Mouse (Mus musculus): ENCODE data around the gene Pdzd2. TPM values are rescaled to one million over a fixed set of nuclear protein-coding genes. Genes with fewer than 3 reads are reported as not detected.

Gene Pdzd2
- polyA plus RNA-seq, 1 experiment from 2014 or later: 32.8 TPM

DNA sequence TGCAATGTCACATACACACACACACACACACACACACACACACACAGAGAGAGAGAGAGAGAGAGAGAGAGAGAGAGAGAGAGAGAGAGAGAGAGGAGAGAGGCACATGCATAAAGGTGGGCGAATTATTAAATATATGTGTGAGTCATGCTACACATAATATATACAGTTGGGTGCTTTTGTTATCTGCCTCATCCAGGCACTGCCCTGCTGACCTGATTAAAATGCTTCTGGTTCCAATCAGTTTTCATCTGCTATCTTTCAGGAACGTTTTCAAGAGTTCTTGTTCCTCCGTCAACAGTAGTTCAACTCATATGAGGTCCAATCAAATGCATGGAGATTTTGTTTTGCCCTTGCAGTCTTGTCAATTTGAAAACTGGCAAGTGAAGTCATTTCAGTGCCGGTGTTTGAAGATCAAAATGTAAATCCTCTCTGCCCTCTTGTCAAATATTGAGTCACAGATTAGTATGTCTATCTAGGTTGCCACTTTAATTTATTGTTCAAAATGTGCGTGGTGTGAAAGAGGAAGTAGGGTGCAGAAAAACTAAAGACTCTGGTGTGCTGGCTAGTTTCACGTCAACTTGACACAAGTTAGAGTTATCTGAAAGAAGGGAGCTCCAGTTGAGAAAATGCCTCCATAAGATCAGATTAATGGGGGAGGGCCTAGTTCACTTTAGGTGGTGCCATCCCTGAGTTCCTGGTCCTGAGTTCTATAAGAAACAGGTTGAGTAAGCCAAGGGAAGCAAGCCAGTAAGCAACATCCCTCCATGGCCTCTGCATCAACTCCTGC, 2.6 kb upstream of the Pdzd2 start:
- no peak for ATAC-seq (ENCODE audit: insufficient number of reproducible peaks, insufficient read depth, low FRiP score, low read depth)
- no peaks in the 10 kb centered on the region; the same call in 1 of the 2 replicates for H3K9me3 ChIP-seq (ENCODE audit: control insufficient read depth, low read depth, low read length)
- 67% methylated on average over 6 of the region's 6 CpGs for WGBS

DNA sequence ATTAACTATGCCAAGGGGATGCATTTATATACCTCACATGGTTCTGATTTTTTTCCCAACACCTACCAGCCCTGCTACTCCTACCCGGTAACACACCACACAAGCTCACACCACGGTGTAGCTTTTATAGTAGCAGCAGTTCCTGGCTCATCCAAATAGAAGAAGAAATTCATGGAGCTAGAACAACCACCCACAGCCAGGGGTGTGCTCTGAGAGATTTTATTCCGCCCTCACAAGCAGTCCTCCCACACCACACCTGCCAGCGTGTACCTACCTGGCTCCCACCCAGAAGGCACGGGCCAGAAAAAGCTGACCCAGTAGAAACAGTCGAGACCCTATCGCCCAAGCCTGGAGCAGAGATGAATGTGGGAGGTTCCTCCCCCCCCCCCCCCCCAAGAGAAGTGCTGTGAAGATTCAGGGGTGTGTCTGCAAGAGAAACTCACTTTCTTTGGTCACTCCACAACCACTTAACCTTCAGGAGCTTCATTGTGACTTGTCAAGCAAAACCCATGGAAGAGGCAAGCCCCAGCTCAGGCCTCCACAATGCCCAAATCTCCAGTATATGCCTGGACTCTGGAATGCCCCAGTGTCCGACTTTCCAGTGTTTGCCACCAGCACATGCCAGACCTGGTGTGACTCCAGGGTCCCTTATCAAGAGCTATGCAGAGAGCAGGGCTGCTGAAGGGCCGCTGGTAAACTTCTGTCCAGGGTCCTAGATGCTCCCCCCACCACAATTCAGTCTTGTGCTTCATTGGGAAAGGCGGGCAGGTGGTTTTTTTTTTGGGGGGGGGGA, 1.2 kb downstream of the Pdzd2 start:
- Histone ChIP-seq H3K9me3 (ENCODE audit: control insufficient read depth, low read depth, low read length) (no peaks in the 10 kb centered on the region), H3K4me2 (replicated peaks; ENCODE audit: low read depth, low read length) (peak overlapping the region; percentile 86), H3K27ac (ENCODE audit: low read length) (no peak overlapping the region), H3K27me3 (ENCODE audit: control insufficient read depth, insufficient read depth, low read length) (0 out of 2 replicates have a peak, but pooled peaks cover 4% of the 10 kb centered on the region), H3K4me1 (ENCODE audit: control insufficient read depth, insufficient read depth, low read length) (0 out of 2 replicates have a peak, but pooled peaks cover 5% of the 10 kb centered on the region), H3K36me3 (ENCODE audit: control insufficient read depth, insufficient read depth, low read length) (no peaks in the 10 kb centered on the region), H3K9ac (replicated peaks; ENCODE audit: low read depth, low read length) (no peak overlapping the region), H3K4me3 (ENCODE audit: low read depth, low read length) (peak overlapping the region; percentile 59; the same call in 1 of the 2 replicates)
- 28% methylated on average over 10 of the region's 10 CpGs for WGBS
- no peak for ATAC-seq (ENCODE audit: insufficient number of reproducible peaks, insufficient read depth, low FRiP score, low read depth)

More for the DNA sequence above, 2.6 kb upstream of the Pdzd2 start:
- Histone ChIP-seq H3K27ac (ENCODE audit: low read length) (no peak overlapping the region), H3K4me3 (ENCODE audit: low read depth, low read length) (no peak overlapping the region), H3K4me1 (ENCODE audit: control insufficient read depth, insufficient read depth, low read length) (0 out of 2 replicates have a peak, but pooled peaks cover 5% of the 10 kb centered on the region), H3K27me3 (ENCODE audit: control insufficient read depth, insufficient read depth, low read length) (0 out of 2 replicates have a peak, but pooled peaks cover 4% of the 10 kb centered on the region), H3K36me3 (ENCODE audit: control insufficient read depth, insufficient read depth, low read length) (no peaks in the 10 kb centered on the region), H3K4me2 (replicated peaks; ENCODE audit: low read depth, low read length) (no peak overlapping the region), H3K9ac (replicated peaks; ENCODE audit: low read depth, low read length) (no peak overlapping the region)

DNA sequence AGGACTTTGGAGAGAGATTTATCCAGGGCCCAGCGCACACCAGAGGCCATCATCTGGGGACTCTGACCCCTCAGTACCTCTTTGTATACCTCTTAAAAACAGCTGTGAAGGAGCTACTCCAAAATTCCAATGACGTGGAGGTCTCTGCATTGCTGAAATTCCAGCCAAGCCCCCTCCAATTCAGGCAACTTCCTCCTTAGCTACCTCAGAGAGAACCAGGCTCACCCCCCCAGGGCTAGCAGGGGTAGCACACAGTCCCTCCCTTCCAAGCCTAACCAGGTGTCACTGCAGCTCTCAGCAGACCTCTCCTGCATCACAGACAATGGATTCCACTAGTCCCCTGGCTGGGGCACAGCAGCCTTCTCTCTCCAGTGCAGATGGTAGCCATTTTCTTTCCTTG, 4.5 kb downstream of the Pdzd2 start:
- H3K27ac ChIP-seq (ENCODE audit: low read length): no peak overlapping the region
- no peaks in the 10 kb centered on the region for H3K36me3 ChIP-seq (ENCODE audit: control insufficient read depth, insufficient read depth, low read length)
- H3K9me3 ChIP-seq (ENCODE audit: control insufficient read depth, low read depth, low read length): no peaks in the 10 kb centered on the region
- no peak for ATAC-seq (ENCODE audit: insufficient number of reproducible peaks, insufficient read depth, low FRiP score, low read depth)
- no peaks in the 10 kb centered on the region for H3K4me1 ChIP-seq (ENCODE audit: control insufficient read depth, insufficient read depth, low read length)
- H3K4me2 ChIP-seq (replicated peaks; ENCODE audit: low read depth, low read length): no peak overlapping the region
- 0 out of 2 replicates have a peak, but pooled peaks cover 4% of the 10 kb centered on the region for H3K27me3 ChIP-seq (ENCODE audit: control insufficient read depth, insufficient read depth, low read length)
- 45% methylated on average over 2 of the region's 2 CpGs for WGBS
- no peak overlapping the region for H3K4me3 ChIP-seq (ENCODE audit: low read depth, low read length)
- H3K9ac ChIP-seq (replicated peaks; ENCODE audit: low read depth, low read length): no peak overlapping the region

DNA sequence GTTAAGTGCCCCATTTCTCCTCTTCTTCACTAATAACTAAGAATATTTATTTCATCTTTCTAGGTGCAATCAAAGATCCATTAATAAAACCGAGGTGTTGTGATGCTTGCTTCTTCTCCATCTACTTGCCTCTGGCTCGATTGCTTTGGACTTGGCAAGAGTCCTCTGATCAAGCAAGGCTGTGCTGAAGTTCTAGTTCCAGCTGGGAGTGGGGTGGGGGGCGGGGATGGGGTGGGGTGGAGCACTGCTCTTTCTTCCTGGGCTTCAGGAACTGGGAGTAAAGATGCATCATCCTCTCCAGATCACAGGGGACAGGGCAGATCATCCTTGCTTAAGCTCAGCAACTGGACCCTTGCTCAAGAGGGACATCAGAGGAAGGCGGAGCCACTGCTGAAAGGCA, 5.5 kb downstream of the Pdzd2 start:
- Histone ChIP-seq H3K36me3 (ENCODE audit: control insufficient read depth, insufficient read depth, low read length) (no peaks in the 10 kb centered on the region), H3K4me1 (ENCODE audit: control insufficient read depth, insufficient read depth, low read length) (no peaks in the 10 kb centered on the region), H3K9me3 (ENCODE audit: control insufficient read depth, low read depth, low read length) (no peaks in the 10 kb centered on the region), H3K9ac (replicated peaks; ENCODE audit: low read depth, low read length) (no peak overlapping the region), H3K27me3 (ENCODE audit: control insufficient read depth, insufficient read depth, low read length) (0 out of 2 replicates have a peak, but pooled peaks cover 4% of the 10 kb centered on the region), H3K4me2 (replicated peaks; ENCODE audit: low read depth, low read length) (no peak overlapping the region), H3K27ac (ENCODE audit: low read length) (no peak overlapping the region), H3K4me3 (ENCODE audit: low read depth, low read length) (no peak overlapping the region)
- 60% methylated on average over 4 of the region's 4 CpGs for WGBS
- ATAC-seq (ENCODE audit: insufficient number of reproducible peaks, insufficient read depth, low FRiP score, low read depth): no peak

DNA sequence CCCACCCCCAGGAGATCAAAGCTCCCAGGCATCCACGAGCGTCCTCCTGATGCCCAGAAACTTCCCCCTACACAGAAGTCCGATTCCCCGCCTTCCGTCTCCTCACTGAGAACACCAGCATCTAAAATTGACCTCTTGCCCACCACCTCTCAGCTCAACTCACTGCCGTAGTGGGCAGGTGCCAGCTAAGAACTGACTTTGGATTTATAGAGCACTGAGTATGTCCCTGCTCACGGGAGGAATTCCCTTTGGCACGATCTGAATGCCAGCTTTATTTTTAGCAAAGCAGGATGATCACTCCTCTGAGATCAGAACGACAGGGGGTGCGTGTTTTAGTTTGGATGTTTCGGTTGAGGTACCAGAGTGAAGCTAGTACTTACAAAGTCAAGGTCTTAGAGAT, 7.1 kb downstream of the Pdzd2 start:
- no peak overlapping the region for H3K27ac ChIP-seq (ENCODE audit: low read length)
- H3K4me2 ChIP-seq (replicated peaks; ENCODE audit: low read depth, low read length): no peak overlapping the region
- H3K4me1 ChIP-seq (ENCODE audit: control insufficient read depth, insufficient read depth, low read length): no peaks in the 10 kb centered on the region
- H3K9ac ChIP-seq (replicated peaks; ENCODE audit: low read depth, low read length): no peak overlapping the region
- H3K27me3 ChIP-seq (ENCODE audit: control insufficient read depth, insufficient read depth, low read length): no peaks in the 10 kb centered on the region
- no peaks in the 10 kb centered on the region for H3K36me3 ChIP-seq (ENCODE audit: control insufficient read depth, insufficient read depth, low read length)
- no peak for ATAC-seq (ENCODE audit: insufficient number of reproducible peaks, insufficient read depth, low FRiP score, low read depth)
- H3K4me3 ChIP-seq (ENCODE audit: low read depth, low read length): no peak overlapping the region
- no peaks in the 10 kb centered on the region for H3K9me3 ChIP-seq (ENCODE audit: control insufficient read depth, low read depth, low read length)
- WGBS: 80% methylated on average over 11 of the region's 11 CpGs

DNA sequence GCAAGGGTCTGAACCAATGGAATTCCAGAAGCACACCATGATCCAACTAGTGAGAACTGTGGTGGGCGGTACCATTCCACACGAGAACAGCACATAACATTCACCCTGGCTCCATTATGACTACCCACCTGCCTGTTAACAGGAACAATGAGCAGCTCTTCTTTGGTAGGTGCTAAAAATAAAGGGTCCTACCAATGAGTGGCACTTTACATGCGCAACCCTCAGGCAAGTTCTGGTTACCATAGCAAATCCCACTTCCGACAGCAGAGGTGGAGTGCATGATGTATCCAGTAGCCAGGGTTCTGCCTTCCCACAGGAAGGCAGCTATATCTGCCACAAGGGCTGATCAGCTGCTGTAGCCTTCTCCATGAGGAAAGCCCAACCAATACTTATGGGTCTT, 11.3 kb downstream of the Pdzd2 start:
- no peaks in the 10 kb centered on the region for H3K36me3 ChIP-seq (ENCODE audit: control insufficient read depth, insufficient read depth, low read length)
- H3K4me2 ChIP-seq (replicated peaks; ENCODE audit: low read depth, low read length): no peak overlapping the region
- H3K27me3 ChIP-seq (ENCODE audit: control insufficient read depth, insufficient read depth, low read length): no peaks in the 10 kb centered on the region
- no peak overlapping the region for H3K4me3 ChIP-seq (ENCODE audit: low read depth, low read length)
- H3K9ac ChIP-seq (replicated peaks; ENCODE audit: low read depth, low read length): no peak overlapping the region
- 86% methylated on average over 4 of the region's 4 CpGs for WGBS
- no peak for ATAC-seq (ENCODE audit: insufficient number of reproducible peaks, insufficient read depth, low FRiP score, low read depth)
- no peak overlapping the region for H3K27ac ChIP-seq (ENCODE audit: low read length)
- no peaks in the 10 kb centered on the region for H3K4me1 ChIP-seq (ENCODE audit: control insufficient read depth, insufficient read depth, low read length)
- H3K9me3 ChIP-seq (ENCODE audit: control insufficient read depth, low read depth, low read length): no peaks in the 10 kb centered on the region

DNA sequence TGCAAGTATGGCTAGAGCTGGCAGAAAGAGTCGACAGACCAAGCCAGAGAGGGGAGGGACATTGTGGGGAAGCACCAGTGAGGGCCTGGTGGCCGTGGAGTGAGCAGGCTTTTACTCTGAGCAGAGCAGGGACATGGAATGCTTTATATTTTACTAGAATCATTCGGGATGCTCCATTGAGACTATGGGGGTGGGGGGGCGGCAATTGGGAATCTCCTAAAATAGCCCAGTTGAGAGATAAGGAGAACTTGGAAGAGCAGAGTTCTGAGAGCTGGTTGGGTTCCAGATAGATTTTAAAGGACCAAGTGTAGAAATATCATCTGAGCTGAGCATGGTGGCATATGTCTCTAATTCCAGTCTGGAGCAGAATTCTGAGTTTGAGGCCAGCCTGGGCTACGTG, 14.5 kb downstream of the Pdzd2 start:
- ATAC-seq (ENCODE audit: insufficient number of reproducible peaks, insufficient read depth, low FRiP score, low read depth): no peak
- Histone ChIP-seq H3K27me3 (ENCODE audit: control insufficient read depth, insufficient read depth, low read length) (no peaks in the 10 kb centered on the region), H3K27ac (ENCODE audit: low read length) (no peak overlapping the region), H3K4me1 (ENCODE audit: control insufficient read depth, insufficient read depth, low read length) (no peaks in the 10 kb centered on the region), H3K9ac (replicated peaks; ENCODE audit: low read depth, low read length) (no peak overlapping the region), H3K9me3 (ENCODE audit: control insufficient read depth, low read depth, low read length) (no peaks in the 10 kb centered on the region), H3K36me3 (ENCODE audit: control insufficient read depth, insufficient read depth, low read length) (no peaks in the 10 kb centered on the region), H3K4me2 (replicated peaks; ENCODE audit: low read depth, low read length) (no peak overlapping the region), H3K4me3 (ENCODE audit: low read depth, low read length) (no peak overlapping the region)
- 77% methylated on average over 5 of the region's 5 CpGs for WGBS

DNA sequence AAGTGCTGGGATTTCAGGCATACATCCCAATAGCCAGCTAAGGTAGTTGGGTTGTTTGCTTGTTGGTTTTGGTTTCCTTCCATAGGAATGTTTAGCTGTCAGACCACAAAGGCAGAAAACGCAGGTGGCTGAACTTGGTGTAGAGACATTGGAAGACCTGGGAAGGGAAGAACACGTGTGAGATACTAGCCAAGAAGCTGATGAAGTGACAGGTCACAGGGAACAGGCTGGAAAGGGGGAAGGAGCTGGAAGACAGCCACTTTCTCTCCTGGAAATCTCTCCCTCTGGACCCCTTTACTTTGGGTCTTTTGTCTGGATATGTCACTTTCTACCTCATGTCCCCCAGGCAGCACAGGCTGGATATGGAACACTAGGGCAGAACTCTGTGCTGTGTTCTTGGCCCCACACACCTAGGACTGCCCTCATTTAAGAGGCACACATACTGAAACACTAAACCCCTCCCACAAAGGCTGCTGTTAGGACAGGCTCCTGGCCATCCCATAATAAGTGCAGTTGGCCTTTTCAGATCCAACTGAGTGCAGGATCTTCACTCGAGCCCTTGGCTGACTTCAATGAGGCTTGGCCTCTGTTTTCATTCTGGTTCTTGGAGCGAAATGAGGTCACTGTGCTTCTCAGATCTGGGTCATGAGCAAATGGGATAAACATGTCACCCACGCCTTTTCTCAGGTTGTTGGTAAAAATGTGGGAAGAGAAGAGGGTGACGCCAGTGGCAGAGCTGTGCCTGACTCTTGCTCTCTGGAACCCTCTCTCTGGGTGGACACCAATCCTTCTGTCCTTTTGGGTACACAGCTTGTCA, 17.8 kb downstream of the Pdzd2 start:
- H3K27ac ChIP-seq (ENCODE audit: low read length): no peak overlapping the region
- WGBS: 73% methylated on average over 6 of the region's 6 CpGs
- H3K36me3 ChIP-seq (ENCODE audit: control insufficient read depth, insufficient read depth, low read length): no peaks in the 10 kb centered on the region
- H3K9ac ChIP-seq (replicated peaks; ENCODE audit: low read depth, low read length): no peak overlapping the region
- no peak overlapping the region for H3K4me2 ChIP-seq (replicated peaks; ENCODE audit: low read depth, low read length)
- no peaks in the 10 kb centered on the region for H3K9me3 ChIP-seq (ENCODE audit: control insufficient read depth, low read depth, low read length)
- H3K4me3 ChIP-seq (ENCODE audit: low read depth, low read length): no peak overlapping the region
- no peaks in the 10 kb centered on the region for H3K27me3 ChIP-seq (ENCODE audit: control insufficient read depth, insufficient read depth, low read length)
- H3K4me1 ChIP-seq (ENCODE audit: control insufficient read depth, insufficient read depth, low read length): no peaks in the 10 kb centered on the region
- no peak for ATAC-seq (ENCODE audit: insufficient number of reproducible peaks, insufficient read depth, low FRiP score, low read depth)
